Mouse (Mus musculus) ZHBTc4 (cell line): ENCODE measurements around the gene Add1.

ENCODE experiments used
- DNase-seq: peaks from one replicate; pipeline ENCODE4 v3.0.0-alpha.2; 2011; ENCODE audit warnings: low read depth, low spot score

Gene Add1

GRCm38 (mm10) chr5:34573268-34574221, at the start of gene Add1:
TSS of gene Add1 (plus strand) at chr5:34573664.
- DNase-seq: peak; percentile 98

GRCm38 (mm10) chr5:34523958-34524485, 49.4 kb upstream of the Add1 start:
- DNase-seq: no peak

GRCm38 (mm10) chr5:34524511-34524910, 49.0 kb upstream of the Add1 start:
- no peak for DNase-seq

GRCm38 (mm10) chr5:34525663-34526476, 47.6 kb upstream of the Add1 start, which contains the start of gene Sh3bp2:
TSS of gene Sh3bp2 (plus strand) at chr5:34525838.
- peak; percentile 97 for DNase-seq

GRCm38 (mm10) chr5:34526477-34526775, 47.0 kb upstream of the Add1 start:
- peak; percentile 62 for DNase-seq

GRCm38 (mm10) chr5:34527352-34527751, 46.1 kb upstream of the Add1 start:
- DNase-seq: no peak

- no peak for DNase-seq
Measured at GRCm38 (mm10) chr5:34528724-34529123, 44.7 kb upstream of the Add1 start.

- no peak for DNase-seq
Measured at GRCm38 (mm10) chr5:34530116-34530515, 43.3 kb upstream of the Add1 start.

- no peak for DNase-seq
Measured at GRCm38 (mm10) chr5:34530687-34531086, 42.8 kb upstream of the Add1 start.

- no peak for DNase-seq
Measured at GRCm38 (mm10) chr5:34533066-34533465, 40.4 kb upstream of the Add1 start.

- DNase-seq: no peak
Measured at GRCm38 (mm10) chr5:34533820-34534219, 39.6 kb upstream of the Add1 start.

GRCm38 (mm10) chr5:34534776-34535581, 38.5 kb upstream of the Add1 start:
- DNase-seq: no peak

- no peak for DNase-seq
Measured at GRCm38 (mm10) chr5:34535831-34536230, 37.6 kb upstream of the Add1 start.

GRCm38 (mm10) chr5:34538079-34538478, 35.4 kb upstream of the Add1 start:
- no peak for DNase-seq

GRCm38 (mm10) chr5:34538527-34538926, 34.9 kb upstream of the Add1 start:
- peak; percentile 78 for DNase-seq

- DNase-seq: no peak
Measured at GRCm38 (mm10) chr5:34539121-34539520, 34.3 kb upstream of the Add1 start.

- DNase-seq: no peak
Measured at GRCm38 (mm10) chr5:34542166-34542565, 31.3 kb upstream of the Add1 start.

GRCm38 (mm10) chr5:34543114-34543513, 30.4 kb upstream of the Add1 start:
- no peak for DNase-seq

- peak; percentile 72 for DNase-seq
Measured at GRCm38 (mm10) chr5:34547410-34547809, 26.1 kb upstream of the Add1 start.

GRCm38 (mm10) chr5:34549135-34549482, 24.4 kb upstream of the Add1 start:
- DNase-seq: no peak

- DNase-seq: peak; percentile 54
Measured at GRCm38 (mm10) chr5:34549483-34550221, 23.8 kb upstream of the Add1 start.
